Mouse (Mus musculus) erythroblast, embryonic 14.5 days (primary cell): ENCODE measurements around the gene Poldip3.

Experiments
- GATA1 ChIP-seq: IDR thresholded peaks from 2 replicates; pipeline ENCODE4 v1.6.1; 2012; ENCODE audit warnings: low read length, inconsistent platforms, mixed read lengths
- TAL1 ChIP-seq: IDR thresholded peaks from 3 replicates; pipeline ENCODE4 v1.6.1; 2012; ENCODE audit warnings: low read length, inconsistent platforms, mixed read lengths

GRCm38 (mm10) chr15:83145541-83145940 is 3.6 kb downstream of the Poldip3 start:
- TF ChIP-seq GATA1, result no peak
- no peak for TF ChIP-seq TAL1
